Mouse (Mus musculus) B cell, adult 62 days (primary cell): ENCODE measurements around the gene Phkg1. TPM values are rescaled to one million over a fixed set of nuclear protein-coding genes. Genes with fewer than 3 reads are reported as not detected.

ENCODE experiments used
- total RNA-seq: library from RNA; stranded (reverse); gene quantifications from 4 replicates; pipeline ENCODE4 v1.2.4, GENCODE M21; 2023

Phkg1 gene
- total RNA-seq, result 0.33 to 1.2 TPM (median 0.77 TPM) in 4 replicates

DNA sequence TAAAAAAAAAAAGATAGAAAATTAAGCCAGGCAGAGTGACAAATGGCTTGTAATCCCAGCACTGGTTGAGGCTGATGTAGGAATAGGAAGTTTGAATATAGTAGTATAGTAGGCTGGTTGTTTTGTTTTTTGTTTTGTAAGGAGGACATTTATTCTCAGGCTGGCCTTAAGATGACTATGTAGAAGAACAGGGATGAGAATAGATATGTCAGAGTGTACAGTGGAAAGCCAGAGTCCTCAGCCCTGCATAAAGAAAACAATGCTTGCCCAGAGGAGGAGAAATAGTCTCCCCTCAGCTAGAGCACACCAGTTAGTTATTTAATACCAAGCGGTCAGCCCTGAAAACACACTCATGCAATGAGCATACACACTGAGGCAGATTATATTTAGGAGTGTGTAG, at the start of gene Phkg1:
Gene Phkg1 (minus strand): TSS at position 101 of the 400 bp plus-strand sequence.

DNA sequence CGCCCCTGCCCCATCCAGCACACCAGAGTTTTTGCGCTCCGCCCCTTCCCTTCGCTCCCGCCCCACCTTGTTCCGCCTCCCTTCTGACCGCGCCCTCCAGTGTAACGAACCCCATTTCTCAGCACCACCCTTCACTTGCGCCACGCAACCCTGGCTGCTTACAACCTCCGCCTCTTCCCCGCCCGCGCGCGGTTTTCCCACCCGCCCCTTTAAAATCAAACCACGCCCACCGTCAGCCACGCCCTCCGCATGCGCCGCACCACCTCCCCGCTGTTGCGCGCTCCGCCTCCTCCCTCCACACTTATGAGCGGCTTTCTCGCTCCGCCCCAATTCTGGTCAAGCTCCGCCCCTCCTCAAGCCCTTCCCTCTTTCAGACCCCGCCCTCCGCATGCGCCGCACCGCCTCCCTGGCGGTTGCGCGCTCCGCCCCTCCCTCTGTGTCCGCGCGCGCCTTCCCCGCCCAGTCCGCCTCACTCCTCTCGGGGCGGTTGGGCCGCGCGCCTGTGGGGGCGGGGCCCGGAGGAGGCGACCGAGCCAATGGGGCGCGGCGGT, 43.2 kb upstream of the Phkg1 start, which contains the start of gene Vkorc1l1:
Gene Vkorc1l1 (plus strand): TSS at position 476 of the 551 bp plus-strand sequence.

DNA sequence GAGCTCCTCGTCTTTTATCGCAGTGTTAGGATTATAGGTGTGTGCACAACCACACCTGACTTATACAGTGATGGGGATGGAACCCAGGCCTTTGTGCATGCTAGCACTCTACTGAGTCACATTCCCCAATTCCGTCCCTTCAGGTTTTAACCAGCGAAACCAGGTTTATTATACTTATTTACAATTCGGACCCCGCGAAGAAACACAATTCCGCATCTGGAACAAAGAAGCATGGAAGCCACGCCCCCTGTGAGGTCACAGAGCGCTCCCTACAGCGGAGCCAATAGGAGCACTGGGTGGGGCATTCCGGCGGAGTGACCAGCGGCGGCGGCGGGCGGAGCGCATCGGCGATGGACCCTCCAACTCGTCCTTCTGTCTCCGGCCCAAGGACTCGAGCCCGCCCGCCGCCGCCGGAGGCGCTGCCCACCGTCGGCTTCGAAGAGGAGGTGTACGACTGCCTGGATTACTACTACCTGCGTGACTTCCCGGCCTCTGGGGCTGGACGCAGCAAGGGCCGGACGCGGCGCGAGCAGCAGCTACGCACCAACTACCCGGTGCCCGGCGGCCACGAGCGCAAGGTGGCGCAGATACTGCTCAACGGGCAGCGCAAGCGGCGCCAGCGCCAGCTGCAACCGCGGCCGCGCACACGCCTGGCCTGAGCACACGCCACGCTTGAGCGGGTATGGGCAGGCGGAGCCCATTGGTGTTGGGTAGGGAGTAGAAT, 10.1 kb upstream of the Phkg1 start, which contains the start of gene Nupr1l:
Gene Nupr1l (plus strand): TSS at position 299 of the 724 bp plus-strand sequence.

DNA sequence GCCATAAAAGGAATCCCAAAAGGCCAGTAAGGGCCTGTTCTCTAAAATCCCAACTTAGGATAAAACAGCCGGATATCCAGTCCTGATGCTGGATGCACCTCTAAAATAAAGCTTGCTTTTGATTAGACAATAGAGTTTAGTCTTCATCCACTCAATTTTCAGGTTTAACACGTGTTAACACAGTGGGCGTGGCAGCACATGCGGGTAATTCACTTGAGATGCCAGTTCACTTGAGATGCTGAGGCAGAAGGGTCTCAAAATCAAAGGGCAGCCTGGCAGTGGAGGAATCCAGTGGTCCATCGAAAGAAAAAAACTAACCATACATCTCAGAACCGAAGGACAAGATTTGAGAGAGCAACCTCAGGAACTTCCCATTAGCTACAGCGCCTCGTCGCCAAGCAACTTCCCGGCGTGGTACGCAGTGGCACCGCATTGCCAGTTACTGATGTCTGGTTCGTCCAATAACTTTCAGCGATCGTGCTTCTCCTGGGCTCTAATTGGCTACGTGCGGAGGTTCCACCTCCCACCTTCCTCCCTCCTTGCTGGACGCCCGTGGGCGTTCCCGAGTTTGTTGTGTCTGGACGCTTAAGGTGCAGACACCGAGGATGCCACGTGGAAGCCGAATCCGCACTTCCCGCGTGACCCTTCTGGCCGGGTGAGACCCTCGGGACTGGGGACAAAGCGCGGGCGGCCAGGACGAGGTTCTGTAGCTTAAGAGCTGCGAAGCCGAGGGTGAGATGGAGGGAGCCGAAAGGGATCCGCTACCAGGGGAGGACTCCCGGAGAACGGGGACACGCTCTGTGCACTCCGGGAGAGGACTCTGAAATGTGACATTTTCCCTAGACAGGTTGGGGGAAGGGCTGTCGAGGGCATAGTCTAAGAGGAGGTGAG, 2.9 kb downstream of the Phkg1 start, which contains the start of gene Zbed5:
Gene Zbed5 (plus strand): TSS at position 526 of the 891 bp plus-strand sequence.

DNA sequence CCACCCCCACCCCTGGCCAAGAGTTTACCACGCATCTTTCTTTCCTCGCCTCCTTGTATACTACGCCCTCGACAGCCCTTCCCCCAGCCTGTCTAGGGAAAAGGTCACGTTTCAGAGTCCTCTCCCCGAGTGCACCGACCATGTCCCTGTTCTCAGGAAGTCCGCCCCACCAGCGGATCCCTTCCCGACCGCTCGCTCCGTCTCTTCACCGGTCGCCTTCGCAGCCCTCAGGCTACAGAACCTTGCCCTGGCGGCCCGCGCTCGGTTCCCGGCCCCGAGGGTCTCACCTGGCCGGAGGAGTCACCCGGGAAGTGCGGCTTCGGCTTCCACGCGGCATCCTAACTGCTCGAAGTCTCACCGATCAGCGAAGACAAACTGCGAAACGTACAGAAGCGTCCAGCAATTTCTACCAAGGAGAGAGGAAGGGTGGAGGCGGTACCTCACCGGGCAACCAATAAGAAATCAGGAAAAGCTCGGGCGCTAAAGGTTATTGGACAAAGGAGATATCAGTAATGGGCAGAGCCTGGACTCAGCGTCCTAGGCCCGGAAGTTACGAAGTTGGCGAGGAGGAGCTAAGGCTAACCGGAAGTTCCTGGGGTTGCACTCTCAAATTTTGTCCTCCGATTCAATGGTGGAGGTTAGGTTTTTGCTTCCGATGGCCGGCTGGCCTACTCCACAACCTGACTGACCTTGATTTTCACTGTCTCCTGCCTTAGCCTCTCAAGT, 11.3 kb downstream of the Phkg1 start, which contains the start of gene Chchd2:
Gene Chchd2 (minus strand): TSS at position 560 of the 726 bp plus-strand sequence.

DNA sequence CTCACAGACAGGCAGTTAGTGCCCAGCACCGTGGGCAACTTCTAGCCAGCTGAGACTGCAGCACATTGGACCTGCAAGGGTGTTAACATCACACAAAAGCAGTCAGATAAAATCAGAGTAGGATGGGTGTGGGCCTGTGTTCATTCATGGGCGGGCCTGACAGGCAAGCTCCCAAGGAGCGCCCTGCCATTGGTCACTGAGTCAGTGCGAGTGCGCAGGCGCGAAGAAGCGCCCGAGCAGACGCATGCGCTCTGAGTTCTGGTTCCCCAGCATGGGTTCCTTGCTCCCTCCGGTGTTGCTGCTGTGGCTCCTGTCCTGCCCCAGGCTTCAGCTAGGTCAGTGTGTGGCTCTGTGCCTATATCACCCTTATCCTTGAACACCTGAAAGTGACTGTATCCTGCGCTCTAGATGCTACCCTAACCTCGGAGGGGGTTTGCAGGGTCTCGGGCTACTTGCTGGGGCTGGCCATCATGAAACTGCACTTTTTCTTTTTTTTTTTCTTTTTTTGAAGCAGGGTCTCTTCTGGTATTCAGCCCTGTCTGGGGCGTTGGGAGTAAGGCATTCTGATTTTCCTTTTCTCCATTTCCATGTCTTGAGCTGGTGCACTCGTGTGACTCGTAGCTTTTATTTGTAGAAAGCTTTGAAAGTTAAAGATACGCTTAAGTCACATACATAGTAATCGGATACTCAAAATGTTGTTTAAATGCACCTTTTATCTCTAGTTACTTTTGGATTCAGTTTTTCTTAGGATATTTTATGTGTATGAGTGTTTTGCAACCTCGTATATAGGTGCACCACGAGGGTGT, 51.4 kb downstream of the Phkg1 start, which contains the start of gene Sumf2:
Gene Sumf2 (plus strand): TSS at position 235 of the 806 bp plus-strand sequence.

Other genes starting within 250 kb of the Phkg1 start
- gene Zfp11, start 228.4 kb downstream of the Phkg1 start, total RNA-seq, result 1.3 to 1.6 TPM (median 1.5 TPM) in 4 replicates
- not detected in 4 replicates for gene Sept14, start 190.0 kb downstream of the Phkg1 start, total RNA-seq
- gene Mrps17, start 183.1 kb downstream of the Phkg1 start, total RNA-seq, result 38.5 to 53.4 TPM (median 43.5 TPM) in 4 replicates
- gene Nipsnap2, start 173.5 kb downstream of the Phkg1 start, total RNA-seq, result 29.7 to 39.7 TPM (median 34.7 TPM) in 4 replicates
- gene Psph, start 111.1 kb downstream of the Phkg1 start, total RNA-seq, result 11.4 to 15.4 TPM (median 11.7 TPM) in 4 replicates
- gene Sumf2, start 51.6 kb downstream of the Phkg1 start, total RNA-seq, result 10.2 to 20.7 TPM (median 13.7 TPM) in 4 replicates
- gene Chchd2, start 11.1 kb downstream of the Phkg1 start, total RNA-seq, result 137 to 164 TPM (median 155 TPM) in 4 replicates
- gene Zbed5, start 2.8 kb downstream of the Phkg1 start, total RNA-seq, result 0.91 to 2.2 TPM (median 1.5 TPM) in 4 replicates
- gene Nupr1l, start 10.0 kb upstream of the Phkg1 start, total RNA-seq, result 0.60 to 4.2 TPM (median 2.5 TPM) in 4 replicates
- gene Vkorc1l1, start 43.4 kb upstream of the Phkg1 start, total RNA-seq, result 10.5 to 12.7 TPM (median 12.3 TPM) in 4 replicates
- gene Gusb, start 104.5 kb upstream of the Phkg1 start, total RNA-seq, result 27.6 to 32.9 TPM (median 30.2 TPM) in 4 replicates
- 15.4 to 20.7 TPM (median 16.7 TPM) in 4 replicates for gene Asl, start 130.7 kb upstream of the Phkg1 start, total RNA-seq
- 23.7 to 27.2 TPM (median 26.9 TPM) in 4 replicates for gene Crcp, start 130.7 kb upstream of the Phkg1 start, total RNA-seq
- gene Tpst1, start 174.8 kb upstream of the Phkg1 start, total RNA-seq, result 33.8 to 42.7 TPM (median 39.5 TPM) in 4 replicates
- gene Kctd7, start 246.3 kb upstream of the Phkg1 start, total RNA-seq, result 2.6 to 3.7 TPM (median 3.3 TPM) in 4 replicates